Mouse (Mus musculus) frontal cortex, postnatal 10 days (tissue): ENCODE data around the gene Tulp2.
"Not testable (repeated sequence)": the region's sequence is repeated elsewhere in the genome, so short reads cannot be mapped to it uniquely, and the experiment has no call there.

Source experiments
- DNase-seq, 2 experiments: peaks; one replicate each; pipeline ENCODE4 v3.0.0; 2022; ENCODE audit warnings: low spot score in 2 of 2, mixed read lengths in 1 of 2

Tulp2 gene

DNA sequence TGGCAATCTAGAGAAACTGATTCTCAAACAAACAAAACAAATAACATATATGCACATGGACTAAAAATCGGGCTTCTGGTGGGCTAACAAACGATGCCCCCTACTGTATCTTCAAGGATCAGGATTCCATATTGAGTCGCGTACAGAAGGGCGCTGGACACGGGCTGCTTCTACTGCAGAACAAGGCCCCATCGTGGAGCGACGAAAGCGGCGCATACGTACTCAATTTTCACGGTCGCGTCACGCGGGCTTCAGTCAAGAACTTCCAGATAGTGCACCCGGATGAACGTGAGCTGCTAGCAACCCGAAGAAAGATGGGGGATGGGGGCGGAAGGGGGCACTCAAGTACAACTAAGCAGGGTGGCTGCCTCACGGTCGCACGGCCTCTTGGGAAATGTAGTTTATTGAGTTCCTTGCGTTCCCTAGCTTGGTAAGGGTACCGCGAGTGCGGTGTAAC, 40.1 kb downstream of the Tulp2 start:
- peak; percentile 87 to 92 for DNase-seq

DNA sequence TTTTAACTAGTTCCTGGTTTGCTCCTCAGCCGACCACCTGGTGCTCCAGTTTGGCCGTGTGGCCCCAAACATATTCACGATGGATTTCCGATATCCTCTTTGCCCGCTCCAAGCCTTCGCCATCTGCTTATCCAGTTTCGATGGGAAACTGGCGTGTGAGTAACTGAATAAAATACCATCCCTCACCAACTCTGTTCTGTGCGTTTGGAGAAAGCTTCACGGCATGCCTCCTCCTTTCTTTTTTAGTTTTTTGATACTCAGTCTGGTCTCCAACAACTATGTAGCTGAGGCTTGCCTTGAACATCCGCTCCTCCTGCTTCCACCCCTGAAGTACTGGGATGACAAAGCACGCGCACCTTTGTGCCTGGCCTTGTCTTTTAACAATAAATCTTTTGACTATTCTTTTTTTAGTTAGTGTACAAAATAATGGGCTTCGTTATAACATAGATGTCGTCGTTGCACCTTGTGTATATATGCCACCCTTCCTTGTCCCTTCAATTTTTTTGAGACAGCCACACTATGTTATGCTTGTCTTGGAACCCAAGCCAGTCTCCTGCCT, 40.6 kb downstream of the Tulp2 start:
- no peak for DNase-seq

DNA sequence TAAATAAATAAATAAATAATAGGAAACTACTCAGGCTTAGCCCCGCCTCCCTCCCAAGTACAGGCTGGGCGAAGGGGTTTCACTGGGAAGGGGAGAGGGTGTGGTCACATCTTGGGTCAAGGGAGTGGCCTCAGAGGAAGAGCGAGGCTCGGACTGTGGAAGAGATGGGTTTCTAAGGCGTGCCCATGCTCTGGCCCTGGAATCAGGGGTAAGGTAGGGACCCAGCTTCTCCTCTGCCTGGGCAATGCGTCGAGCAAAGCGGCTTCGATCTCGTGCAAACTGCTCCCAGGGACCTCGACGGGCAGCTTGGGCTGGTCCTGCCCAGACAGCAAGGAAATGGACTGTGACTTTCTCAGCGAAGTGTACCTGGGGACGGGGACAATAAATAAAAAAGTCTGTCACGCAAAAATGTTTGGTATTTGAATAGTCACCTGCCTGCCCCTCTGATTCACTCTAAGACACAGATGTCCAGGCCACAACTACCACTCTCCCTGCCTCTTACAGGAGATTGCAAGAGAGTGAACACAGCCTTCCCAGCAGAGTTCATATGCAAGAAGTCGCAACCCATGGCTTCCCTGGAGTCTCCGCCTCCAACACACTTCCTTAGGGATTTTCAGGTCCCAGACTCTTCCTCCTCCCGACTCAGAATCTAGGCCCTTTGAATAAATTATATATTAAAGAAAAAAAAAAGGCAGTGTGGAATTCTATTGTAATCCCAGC, 41.4 kb downstream of the Tulp2 start:
- no peak for DNase-seq

DNA sequence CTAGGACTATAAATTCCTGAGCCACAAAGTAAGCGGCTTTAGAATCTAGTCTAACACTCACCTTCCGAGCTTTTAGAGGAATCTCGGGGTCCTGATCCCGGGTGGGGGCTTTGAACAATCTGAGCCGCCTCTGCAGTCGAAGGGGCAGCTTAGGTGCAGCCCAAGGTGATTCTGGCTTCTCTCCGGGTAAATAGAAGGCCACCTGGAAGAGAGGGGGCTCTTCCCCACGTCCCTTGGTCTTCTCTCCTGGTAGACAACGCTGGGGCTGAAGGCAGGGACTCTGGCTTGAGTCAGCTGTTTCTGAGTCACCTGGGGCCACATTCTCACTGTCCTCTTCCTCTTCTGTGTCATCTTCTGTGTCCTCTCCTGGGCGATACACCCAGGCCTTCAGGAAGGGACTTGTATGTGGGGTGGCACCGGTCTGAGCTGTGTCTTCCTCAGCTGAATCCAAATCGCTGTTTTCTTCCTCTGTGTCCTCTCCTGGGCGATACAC, 42.0 kb downstream of the Tulp2 start:
- DNase-seq = no peak

DNA sequence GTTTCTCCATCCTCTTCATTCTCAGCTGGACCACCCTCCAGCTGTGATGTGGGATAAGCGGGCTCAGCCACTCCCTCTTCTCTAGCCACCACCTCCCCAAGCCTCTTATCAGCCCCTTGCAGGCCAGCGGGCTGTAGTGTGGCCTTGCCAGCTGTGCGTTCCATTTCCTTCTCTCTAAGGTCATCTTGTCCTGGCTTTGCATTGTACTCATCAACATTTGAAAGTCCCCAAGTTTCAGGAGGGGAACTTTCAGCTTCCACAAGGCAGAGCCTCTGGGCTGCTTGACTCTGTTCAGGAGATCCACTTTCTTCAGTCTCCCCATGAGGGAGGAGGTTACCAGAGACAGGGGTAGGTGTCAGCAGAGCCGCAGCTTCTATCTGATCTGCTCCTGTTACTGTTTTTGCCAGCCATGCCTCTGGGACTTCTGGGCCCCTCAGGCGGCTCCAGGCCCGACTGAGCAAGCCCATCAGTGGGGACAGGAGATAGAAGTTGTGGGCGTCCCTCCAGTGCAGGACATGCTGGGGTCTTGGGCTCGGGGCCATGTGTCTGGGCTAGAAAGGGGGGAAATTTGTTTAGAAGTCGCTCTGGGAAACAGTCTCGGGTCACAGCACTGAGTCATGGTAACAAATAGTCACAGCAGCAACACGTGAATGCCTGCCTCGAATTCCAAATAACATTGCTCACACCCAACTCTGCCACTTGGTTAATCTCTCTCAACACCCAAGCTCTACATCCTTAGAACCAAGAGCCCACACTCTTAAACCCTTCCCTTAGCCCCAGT, 43.4 kb downstream of the Tulp2 start:
- no peak for DNase-seq

DNA sequence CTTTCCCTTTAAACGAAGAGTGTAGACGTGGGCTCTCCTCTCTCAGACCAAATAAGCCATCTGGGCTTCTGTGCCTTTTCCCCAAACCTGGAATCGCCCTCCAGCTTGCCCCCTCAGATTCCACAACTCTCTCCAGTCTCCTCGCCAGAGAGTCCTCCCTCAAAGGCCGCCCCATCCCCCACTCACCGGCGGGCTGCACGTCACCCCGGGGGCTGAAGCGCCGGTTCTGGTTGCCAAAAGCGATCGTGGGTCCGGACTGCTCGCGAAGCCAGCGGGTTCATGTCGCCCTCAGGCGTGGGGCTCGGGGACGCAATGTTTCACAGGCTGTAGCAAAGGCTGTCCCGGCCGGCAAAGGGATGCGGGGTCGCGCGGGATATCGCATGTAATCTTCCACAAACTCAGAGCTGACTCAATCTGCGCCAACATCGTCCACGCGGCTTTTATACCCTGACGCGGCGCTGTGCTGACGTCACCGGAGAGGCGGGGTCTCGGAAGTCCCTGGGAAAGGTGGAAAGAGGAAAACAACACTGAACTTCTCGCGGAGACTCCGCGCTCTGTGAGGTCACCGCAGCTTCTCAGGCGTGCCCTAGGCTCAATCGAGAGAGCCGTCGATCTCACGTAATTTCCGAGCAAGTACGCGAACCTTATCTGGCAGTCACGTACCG, 44.3 kb downstream of the Tulp2 start, which contains the start of the genes Ppp1r15a and Plekha4:
Ppp1r15a (minus strand) TSS at position 460 of the 665 bp plus-strand sequence.
Plekha4 (plus strand) TSS at position 522 of the 665 bp plus-strand sequence.
- peak; percentile 87 to 94 for DNase-seq

DNA sequence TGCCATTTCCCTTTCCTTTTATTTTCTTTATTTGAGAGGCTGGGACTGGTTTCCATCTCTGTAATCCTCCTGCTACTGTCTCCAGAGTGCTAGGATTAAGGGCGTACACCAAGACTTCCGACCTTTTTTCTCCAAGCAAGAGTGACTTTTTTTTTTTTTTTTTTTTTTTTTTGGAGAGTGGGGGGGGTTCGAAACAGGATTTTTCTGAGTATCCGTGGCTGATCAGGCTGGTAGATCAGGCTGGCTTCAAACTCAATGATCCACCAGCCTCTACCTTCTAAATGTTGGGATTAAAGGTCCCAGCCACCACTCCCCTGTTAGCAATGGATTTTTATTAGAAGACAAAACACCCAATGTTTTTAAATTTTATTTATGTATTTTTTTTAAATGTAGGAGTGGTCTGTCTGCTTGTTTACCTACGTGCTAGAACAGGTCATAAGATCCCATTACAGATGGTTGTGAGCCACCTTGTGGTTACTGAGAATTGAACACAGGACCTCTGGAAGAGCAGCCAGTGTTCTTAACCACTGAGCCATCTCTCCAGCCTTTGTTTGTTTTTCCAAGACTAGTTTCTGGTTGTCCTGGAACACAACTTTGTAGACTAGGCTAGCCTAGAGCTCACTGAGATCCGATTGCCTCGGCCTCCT, 44.9 kb downstream of the Tulp2 start:
- DNase-seq = no peak

DNA sequence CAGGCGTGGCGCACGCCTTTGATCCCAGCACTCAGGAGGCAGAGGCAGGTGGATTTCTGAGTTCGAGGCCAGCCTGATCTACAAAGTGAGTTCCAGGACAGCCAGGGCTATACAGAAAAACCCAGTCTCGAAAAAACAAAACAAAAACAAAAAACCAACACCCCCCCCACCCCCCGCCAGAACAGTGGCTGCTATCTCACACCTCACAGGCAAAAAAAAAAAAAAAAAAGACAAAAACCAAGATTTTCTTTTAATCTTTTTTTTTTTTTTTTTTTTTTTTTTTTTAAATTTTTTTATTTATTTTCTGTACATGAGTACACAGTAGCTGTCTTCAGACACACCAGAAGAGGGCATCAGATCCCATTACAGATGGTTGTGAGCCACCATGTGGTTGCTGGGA, 45.5 kb downstream of the Tulp2 start:
- not testable (repeated sequence) for DNase-seq

DNA sequence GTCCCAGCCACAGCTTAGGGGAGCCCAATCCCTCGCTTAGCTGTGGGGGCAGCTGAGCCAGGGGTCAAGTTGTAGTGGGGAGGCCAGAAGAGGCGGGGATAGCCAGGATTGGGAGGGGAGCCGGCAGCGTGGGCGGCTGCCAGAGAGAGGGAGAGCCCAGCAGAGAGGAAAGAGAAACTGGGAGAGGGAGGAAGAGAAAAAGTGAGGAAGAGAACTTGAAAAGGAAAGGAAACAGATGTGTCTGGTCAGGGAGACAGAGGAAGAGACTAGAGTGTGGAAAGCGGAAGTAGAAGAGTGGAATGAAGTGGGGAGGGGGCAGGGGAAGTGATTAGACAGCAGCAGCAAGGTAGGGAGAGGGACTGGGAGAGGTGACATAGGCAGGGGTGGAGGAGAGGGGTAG, 47.8 kb downstream of the Tulp2 start:
- DNase-seq = no peak

DNA sequence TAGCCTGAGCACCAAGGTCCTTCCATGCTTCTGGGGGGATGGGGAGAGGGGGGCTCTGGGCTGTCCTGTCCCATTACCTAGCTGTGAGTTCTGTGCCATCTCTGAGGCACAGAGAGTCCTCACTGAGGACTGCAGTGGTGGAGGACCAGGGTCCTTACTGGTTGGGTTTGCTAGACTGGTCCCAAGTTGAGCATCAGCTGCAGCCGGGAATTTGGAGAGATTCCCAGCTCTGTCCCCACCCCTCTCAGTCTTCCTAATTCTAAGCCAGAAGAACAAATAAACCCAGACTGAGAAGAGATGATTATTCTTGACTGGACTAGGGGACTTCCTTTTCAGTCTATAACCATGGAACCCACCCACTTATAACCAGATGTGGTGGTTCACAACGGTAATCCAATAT, 49.0 kb downstream of the Tulp2 start:
- DNase-seq = no peak

DNA sequence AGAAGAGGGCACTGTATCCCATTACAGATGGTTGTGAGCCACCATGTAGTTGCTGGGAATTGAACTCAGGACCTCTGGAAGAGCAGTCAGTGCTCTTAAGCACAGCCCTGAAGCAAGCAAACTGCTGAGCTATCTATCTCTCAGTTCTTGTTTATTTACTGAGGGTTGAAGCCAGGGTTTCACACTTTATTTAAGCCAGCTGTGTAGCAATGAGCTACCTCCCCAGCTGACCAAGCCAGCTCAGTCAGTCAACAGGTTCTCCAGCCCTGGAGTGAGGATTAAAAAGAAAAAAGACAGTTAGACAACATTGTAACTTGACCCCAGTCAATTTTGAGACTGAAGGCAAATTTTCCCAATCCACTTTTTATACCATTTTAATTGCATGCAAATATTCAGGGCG, 54.0 kb downstream of the Tulp2 start:
- no peak for DNase-seq

DNA sequence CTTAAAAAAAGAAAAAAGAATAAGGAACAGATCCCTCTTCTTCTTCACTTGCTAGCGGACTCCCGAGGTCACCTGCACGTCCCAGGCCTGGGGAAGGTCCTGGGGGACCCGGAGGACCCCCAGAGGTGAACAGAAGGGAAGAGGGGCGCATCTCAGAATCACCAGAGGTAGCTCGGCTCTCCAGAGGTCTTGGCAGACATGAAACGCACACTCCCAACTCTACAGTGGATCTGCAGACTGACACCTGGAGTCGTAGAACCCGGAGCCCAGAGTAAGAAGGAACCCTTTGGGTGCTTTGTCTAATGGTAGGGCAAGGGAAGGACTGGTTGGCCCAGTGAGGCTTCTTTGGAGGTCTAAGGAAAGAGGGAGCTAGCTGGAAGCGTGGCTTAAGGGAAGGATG, 55.9 kb downstream of the Tulp2 start:
- DNase-seq = no peak

DNA sequence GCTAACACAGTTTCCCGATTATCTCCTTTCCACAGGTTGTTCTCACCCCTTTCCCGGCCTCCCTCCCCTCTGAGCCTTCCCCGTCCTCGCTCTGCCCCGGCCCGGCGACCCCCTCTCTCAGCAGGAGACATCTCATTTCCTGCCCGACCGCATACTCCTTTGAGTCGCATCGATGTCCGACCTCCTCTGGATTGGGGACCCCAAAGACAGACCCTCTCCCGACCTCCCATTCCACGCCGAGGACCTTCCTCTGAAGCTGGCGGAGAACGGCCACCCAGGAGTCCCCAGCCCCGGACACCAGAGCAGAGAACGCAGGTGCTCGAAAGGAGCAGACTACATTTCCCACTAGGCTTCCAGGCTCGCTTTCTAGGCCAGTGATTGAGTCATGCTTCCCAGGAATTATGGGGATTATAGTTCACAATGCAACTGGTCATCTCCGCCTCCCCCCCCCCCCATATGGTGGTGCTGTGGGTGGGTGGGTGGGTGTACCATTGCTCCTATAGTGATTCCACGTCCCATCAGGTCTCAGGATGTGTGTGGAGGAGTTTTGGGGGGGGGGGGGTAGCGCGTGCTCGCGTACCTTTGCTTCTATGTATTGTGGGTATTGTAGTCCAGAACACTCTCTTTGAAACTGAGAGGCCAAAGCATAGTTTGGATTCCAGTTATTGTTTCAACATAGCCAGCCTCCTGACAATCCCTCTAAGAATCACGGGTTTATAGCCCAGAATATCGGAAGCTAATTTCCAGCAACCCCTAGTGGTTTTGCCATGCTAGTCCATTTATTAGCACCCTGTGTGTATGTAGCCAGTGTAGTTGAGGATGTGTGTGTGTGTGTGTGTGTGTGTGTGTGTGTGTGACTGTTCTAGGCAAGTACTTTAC, 56.7 kb downstream of the Tulp2 start:
- DNase-seq = peak in 1 of 2 experiments; percentile 38

DNA sequence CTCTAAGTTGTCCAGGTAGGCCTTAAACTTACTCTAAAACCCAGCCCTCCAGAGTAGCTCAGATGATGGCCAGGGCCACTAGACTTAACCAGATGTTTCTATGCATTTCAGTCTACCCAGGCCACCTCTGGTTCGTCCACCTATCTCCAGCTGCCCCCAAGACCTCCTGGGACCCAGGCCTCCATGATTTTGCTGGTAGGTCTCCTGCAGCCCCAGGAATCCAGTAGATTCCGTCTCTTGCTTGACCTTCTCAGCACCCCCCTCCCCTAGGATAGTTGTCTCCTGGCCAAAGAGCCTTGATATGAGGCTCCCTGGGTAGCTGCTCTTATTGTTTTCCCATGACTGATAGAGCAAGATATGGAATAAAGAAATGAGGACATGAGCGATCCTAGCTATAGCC, 57.4 kb downstream of the Tulp2 start:
- DNase-seq = no peak

DNA sequence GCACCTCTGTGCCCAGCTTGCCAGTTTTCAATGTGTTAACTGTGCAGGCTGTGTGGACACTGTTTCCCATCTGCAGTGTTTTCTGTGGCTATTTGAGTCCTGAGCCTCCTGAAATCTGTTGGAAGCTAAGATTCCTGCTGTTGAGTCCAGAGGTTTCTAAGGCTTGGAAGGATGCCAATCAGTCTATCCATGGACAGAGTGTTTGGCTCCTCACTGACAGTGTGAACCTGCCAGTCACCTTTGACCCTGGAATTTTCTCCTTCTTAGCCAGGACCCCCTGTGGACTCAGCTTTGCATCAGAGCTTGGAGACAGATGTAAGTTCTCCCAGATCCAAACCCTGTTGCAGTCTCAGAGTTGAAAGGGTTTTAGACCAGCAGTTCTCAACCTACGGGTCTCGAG, 58.5 kb downstream of the Tulp2 start:
- DNase-seq = no peak

DNA sequence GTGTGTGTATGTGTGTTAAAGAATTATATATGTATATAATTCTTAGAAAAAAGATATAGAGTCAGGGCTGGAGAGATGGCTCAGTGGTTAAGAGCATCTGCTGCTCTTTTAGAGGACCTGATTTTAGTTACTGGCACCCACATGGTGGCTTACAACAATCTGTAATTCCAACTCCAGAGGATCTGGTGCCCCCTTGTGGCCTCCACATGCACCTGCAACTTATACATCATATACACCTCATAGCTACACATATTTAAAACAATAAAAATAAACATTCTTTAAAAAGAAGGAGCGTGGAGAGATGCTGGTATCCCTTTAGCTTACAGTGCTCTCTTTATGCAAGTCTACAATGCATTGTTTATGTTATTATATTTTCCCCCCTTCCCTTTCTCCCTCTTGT, 62.8 kb downstream of the Tulp2 start:
- DNase-seq = no peak

DNA sequence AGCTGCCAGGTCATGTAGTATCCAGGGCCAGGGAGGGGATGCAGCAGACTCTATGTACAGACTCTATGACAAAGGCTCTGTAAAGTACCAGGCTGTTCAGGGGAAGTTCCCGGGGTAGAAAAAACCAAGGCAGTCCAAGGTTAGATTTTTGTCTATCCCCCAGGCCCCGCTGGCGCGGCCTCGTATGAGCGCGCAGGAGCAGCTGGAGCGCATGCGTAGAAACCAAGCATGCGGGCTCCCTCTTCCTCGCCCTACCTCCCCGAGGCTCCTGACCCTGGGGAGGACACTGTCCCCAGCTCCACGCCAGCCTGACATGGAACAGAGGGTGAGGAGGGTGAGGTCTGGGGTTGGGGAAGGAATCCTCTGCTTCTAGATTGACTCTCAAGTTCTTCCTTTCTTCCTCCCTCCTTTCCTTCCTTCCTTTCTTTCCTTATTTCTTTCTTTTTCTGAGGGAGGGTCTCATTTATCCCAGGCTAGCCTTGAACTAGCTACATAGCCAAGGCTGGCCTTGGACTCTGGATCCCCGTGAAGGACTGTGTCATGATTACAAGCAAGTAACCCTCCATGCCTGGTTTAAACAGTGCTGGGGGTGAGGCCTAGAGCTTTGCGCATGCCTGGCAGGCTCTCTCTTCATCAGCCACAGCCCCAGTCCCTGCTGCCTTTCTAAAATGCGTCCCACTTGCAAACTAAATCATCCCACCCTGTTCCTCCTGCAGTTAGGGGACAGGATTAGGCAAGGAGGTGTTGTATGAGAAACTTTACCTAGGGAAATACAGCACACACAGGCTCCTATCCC, 68.2 kb downstream of the Tulp2 start:
- no peak for DNase-seq

DNA sequence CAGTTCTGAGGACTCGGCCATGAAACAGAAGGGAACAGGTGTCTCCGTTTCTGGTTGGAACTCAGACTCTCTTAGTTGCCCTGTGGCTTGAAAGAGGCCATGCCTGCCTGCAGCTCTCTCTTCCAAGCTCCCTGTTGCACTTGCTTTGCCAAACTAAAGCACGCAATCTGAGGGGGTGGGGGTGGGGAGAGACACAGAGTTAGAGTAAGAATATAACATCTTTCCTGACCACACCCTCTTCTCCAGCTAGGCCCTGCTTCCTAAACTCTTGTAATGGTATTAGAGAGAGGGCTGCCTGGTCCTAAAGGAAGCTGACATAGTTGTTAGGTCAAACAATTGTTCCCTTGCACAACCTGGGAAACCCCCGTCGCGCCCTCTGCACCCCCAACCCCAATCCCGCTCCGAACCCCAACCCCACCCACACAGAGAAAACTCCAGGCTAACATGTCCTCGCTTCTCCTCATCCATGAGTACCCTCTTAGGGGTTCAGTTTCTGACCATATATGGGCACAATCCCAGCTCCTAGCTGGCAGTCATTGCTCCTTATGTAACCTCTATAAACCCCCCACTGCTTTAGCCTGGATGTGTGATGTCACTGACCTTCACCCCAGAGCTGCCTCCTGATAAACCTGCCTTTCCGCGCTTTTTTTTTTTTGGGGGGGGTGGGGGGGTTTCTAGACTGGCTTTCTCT, 69.3 kb downstream of the Tulp2 start:
- no peak for DNase-seq

DNA sequence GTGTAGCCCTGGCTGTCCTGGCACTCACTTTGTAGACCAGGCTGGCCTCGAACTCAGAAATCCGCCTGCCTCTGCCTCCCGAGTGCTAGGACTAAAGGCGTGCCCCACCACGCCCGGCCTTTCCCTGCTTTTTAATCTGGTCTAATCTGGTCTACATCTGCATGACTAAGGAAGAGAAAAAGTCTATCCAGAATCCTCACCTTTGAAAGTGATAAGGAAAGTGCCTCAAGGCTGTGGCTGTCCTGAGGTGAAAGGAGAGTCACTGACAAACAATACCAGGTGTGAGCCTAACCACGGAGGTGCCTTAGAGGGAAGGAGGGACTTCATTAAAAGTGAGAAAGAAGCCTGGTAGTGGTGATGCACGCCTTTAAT, 69.8 kb downstream of the Tulp2 start:
- DNase-seq = no peak
